Mouse (Mus musculus) cortical plate, adult 2 months (tissue): ENCODE results near the gene Adamts7.

Source experiments
- CTCF ChIP-seq: fragments of 200-500 bp; IDR thresholded peaks from 2 replicates; pipeline ENCODE4 v1.5.1; 2011; ENCODE audit warnings: mild to moderate bottlenecking, control low read depth, low read length; ENCODE audit not compliant: insufficient read depth; ENCODE audit errors: extremely low read depth
- POLR2A ChIP-seq: fragments of 200-500 bp; IDR thresholded peaks from 2 replicates; pipeline ENCODE4 v1.6.1; 2011; ENCODE audit warnings: mild to moderate bottlenecking, low read length, control low read depth; ENCODE audit not compliant: insufficient read depth; ENCODE audit errors: extremely low read depth

- no peak for TF ChIP-seq CTCF
- no peak for TF ChIP-seq POLR2A
Measured at GRCm38 (mm10) chr9:90188893-90189292, 26.0 kb downstream of the Adamts7 start.
